Mouse (Mus musculus): ENCODE results near the gene Myl12a. TPM values are rescaled to one million over a fixed set of nuclear protein-coding genes. Genes with fewer than 3 reads are reported as not detected.
"Not testable (repeated sequence)": the region's sequence is repeated elsewhere in the genome, so short reads cannot be mapped to it uniquely, and the experiment has no call there.

Gene Myl12a
- polyA plus RNA-seq, 1 experiment, result 1,052 TPM

DNA sequence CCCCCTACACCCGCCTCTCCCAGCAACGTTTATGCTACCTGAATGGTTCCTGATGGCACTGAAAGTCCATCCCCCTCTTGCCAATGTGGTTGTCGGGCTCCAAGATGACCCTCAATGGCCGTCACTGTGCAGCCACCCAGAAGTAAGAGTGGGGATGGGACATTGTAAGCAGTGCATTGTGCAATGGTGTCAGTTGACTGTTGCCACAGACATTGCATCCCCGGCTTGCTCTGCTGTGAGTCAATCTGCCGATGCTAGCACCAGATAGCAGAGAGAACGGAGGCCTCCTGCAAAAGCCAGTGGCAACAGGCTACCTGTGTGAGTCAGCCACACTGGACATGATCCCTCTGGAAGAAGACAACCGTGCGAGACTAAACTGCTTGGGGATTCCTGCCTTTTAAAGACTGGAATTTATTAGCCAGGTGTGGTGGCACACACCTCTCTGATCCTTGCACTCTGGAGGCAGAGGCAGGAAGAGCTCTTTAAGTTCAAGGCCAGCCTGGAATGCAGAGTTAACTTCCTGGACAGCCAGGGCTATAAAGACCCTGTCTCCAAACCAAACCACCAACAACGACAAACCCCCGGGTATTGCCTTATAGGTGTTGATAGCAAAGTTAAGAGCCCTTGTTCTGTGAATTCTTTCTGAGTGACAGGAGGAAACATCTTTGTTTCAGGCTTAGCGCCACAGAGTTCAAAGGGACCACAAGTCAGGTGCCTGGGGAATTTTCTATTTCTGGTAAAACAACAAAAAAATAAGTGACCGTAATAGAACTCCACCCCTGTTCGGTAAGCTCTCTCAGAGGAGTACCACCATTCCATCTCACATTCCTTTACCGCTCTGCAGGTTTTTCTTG is 16.9 kb downstream of the Myl12a start:
- Histone ChIP-seq H3K4me1 (ENCODE audit: control insufficient read depth, insufficient read depth, low read length) (peaks cover 4% of the 10 kb centered on the region), H3K27ac (ENCODE audit: insufficient read depth, low read length) (no peak overlapping the region), H3K4me3 (ENCODE audit: insufficient read depth, low read length) (no peak overlapping the region)
- TF ChIP-seq CTCF (IDR thresholded peaks at IDR 0.05; ENCODE audit: borderline replicate concordance, insufficient read depth, low read length) (no peak), POLR2A (IDR thresholded peaks at IDR 0.05; ENCODE audit: low read depth, low read length) (no peak)

DNA sequence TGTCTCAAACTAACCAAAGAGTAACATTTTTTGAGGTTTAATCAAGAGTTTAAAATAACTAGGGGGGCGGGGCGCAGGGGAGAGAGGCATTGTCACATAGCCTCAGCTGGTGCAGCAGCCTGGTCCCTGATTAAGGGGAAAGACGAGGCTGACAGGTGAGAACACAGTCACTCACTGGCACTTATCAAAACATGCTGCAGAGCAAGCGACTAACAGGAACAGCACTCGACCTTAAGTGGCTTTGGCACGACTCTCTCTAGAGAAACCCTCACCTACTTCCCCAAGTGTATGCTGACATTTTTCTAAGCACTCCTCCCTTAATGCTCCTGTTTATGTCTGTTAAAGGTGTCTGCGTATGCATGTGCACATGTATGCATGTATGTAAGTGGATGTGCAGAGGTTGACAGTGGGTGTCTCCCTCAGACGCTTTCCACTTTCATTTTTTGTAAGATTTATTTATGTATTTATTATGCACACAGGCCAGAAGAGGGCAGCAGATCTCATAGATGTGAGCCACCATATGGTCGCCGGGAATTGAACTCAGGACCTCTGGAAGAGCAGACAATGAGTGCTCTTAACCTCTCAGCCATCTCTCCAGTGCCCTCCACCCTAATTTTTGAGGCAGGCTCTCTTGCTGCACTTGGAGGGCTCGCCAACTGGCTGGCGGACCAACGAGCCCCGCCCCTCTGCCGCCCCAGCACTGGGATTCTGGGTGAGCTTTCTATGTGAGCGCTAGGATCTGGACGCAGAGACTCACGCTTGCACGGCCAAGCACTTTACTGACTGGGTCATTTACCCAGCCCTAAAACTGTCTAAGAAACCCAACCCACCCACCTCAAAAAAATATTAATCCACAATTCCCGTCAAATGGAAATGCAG is 23.1 kb downstream of the Myl12a start:
- no peak overlapping the region for H3K27ac ChIP-seq (ENCODE audit: insufficient read depth, low read length)
- no peak overlapping the region for H3K4me3 ChIP-seq (ENCODE audit: insufficient read depth, low read length)
- TF ChIP-seq POLR2A (IDR thresholded peaks at IDR 0.05; ENCODE audit: low read depth, low read length) (no peak), CTCF (IDR thresholded peaks at IDR 0.05; ENCODE audit: borderline replicate concordance, insufficient read depth, low read length) (no peak)
- no peaks in the 10 kb centered on the region for H3K4me1 ChIP-seq (ENCODE audit: control insufficient read depth, insufficient read depth, low read length)

DNA sequence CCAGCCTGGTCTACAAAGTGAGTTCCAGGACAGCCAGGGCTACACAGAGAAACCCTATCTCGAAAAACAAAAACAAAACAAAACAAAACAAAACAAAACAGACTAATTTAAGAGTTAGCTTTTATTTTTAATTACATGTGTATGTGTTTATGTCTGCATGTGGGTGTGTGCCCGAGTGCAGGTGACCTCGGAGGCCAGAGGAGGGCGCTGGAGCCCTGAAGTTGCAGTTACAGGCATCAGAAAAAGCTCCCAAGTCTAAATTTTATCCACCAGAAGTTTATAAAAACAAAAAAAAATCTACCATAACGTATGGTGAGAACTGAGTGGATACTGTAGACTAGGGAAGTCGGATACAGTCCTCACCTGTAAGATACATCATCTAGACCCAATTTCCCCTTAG is 24.9 kb downstream of the Myl12a start:
- Histone ChIP-seq H3K27ac (ENCODE audit: insufficient read depth, low read length) (no peak overlapping the region), H3K4me1 (ENCODE audit: control insufficient read depth, insufficient read depth, low read length) (no peaks in the 10 kb centered on the region), H3K4me3 (ENCODE audit: insufficient read depth, low read length) (no peak overlapping the region)
- TF ChIP-seq POLR2A (IDR thresholded peaks at IDR 0.05; ENCODE audit: low read depth, low read length) (no peak), CTCF (IDR thresholded peaks at IDR 0.05; ENCODE audit: borderline replicate concordance, insufficient read depth, low read length) (peak; percentile 40; the same call in 1 of the 2 replicates)

DNA sequence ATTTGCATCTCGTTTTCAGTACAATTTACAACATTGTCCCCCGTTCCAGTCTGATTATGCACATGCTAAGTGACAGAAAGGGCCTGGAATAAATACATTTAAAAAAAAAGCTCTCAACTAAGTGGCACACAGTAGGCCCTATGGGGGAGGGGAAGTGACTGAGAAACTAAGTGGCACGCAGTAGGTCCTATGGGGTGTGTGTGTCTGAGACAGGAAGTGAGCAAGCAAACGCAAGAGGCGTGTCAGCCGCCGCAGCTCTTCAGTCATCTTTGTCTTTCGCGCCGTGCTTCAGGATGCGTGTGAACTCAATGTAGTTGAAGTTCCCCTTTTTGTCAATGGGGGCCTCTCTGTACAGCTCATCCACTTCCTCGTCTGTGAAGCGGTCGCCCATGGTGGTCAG is 28.6 kb downstream of the Myl12a start:
- not testable (repeated sequence) for H3K4me3 ChIP-seq (ENCODE audit: insufficient read depth, low read length); H3K4me1 ChIP-seq (ENCODE audit: control insufficient read depth, insufficient read depth, low read length); H3K27ac ChIP-seq (ENCODE audit: insufficient read depth, low read length)

DNA sequence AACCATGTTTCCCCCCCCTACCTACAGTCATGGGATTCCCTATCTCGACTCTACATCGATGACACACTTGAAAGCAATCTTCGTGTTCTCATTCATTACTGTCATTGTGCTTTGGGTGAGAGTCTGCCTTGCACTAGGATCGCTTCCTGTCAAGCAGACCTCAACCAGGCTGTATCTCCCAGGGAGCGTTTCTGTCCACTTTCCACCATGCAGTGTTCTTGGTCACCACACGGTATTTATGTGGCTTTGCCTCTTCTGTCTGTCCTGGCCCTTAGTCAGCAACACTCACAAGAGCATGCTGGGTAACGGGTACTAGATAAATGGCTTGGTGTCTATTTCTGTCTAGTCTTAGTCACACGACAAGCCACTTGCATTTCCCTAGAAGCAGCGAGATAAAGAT is 29.3 kb downstream of the Myl12a start:
- TF ChIP-seq CTCF (IDR thresholded peaks at IDR 0.05; ENCODE audit: borderline replicate concordance, insufficient read depth, low read length) (no peak), POLR2A (IDR thresholded peaks at IDR 0.05; ENCODE audit: low read depth, low read length) (no peak)
- Histone ChIP-seq H3K27ac (ENCODE audit: insufficient read depth, low read length) (no peak overlapping the region), H3K4me1 (ENCODE audit: control insufficient read depth, insufficient read depth, low read length) (peaks cover 1% of the 10 kb centered on the region; the same call in 1 of the 2 replicates), H3K4me3 (ENCODE audit: insufficient read depth, low read length) (no peak overlapping the region)

DNA sequence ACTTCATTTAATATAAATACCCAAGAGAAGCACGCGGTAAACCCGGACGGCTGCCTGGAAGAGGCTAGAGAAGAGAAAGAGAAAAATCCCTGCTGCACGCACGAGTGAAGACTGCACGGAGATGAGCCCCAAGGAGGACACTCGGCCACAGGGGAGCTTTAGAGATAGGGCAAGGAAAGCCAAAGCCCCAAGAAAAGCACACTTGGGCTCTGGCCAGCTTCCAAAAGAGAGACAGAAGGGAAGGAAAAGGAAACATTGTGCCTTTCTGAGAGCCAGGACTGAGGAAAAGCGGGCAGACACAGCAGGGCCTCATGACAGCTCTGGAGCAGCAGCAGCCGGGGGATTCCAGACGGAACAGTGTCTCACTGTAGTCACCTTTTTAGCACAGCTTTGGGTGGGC is 31.5 kb downstream of the Myl12a start:
- H3K4me3 ChIP-seq (ENCODE audit: insufficient read depth, low read length), result no peak overlapping the region
- no peak for TF ChIP-seq POLR2A (IDR thresholded peaks at IDR 0.05; ENCODE audit: low read depth, low read length)
- TF ChIP-seq CTCF (IDR thresholded peaks at IDR 0.05; ENCODE audit: borderline replicate concordance, insufficient read depth, low read length), result no peak
- no peak overlapping the region for H3K27ac ChIP-seq (ENCODE audit: insufficient read depth, low read length)
- peaks cover 8% of the 10 kb centered on the region for H3K4me1 ChIP-seq (ENCODE audit: control insufficient read depth, insufficient read depth, low read length)

DNA sequence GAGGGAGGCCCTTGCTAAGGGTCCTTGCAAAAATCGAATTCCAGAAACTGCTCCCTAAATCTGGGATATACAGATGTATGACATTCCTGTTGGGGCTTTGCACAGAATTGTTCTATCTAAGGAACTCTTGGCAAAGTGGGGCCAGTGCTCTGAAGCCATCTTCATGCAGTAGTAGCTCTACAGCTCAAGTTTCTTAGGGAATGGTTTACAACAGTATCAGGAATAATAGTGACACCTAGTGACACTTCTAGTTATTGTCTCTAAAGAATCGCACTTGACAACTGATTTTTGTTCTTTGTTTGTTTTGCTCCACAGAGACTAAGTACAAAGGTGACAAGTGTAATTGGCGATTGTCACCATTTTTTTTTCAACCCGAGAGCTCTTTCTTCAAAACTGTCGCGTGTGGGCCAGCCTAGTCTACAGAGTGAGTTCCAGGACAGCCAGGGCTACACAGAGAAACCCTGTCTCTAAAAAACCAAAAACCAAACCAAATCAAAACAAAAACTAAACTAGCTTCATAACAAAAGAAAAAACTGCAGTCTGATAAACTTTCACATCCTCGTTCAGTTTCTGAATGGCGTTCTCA is 34.0 kb downstream of the Myl12a start:
- TF ChIP-seq POLR2A (IDR thresholded peaks at IDR 0.05; ENCODE audit: low read depth, low read length) (no peak), CTCF (IDR thresholded peaks at IDR 0.05; ENCODE audit: borderline replicate concordance, insufficient read depth, low read length) (no peak)
- peaks cover 8% of the 10 kb centered on the region for H3K4me1 ChIP-seq (ENCODE audit: control insufficient read depth, insufficient read depth, low read length)
- H3K27ac ChIP-seq (ENCODE audit: insufficient read depth, low read length), result no peak overlapping the region
- no peak overlapping the region for H3K4me3 ChIP-seq (ENCODE audit: insufficient read depth, low read length)

DNA sequence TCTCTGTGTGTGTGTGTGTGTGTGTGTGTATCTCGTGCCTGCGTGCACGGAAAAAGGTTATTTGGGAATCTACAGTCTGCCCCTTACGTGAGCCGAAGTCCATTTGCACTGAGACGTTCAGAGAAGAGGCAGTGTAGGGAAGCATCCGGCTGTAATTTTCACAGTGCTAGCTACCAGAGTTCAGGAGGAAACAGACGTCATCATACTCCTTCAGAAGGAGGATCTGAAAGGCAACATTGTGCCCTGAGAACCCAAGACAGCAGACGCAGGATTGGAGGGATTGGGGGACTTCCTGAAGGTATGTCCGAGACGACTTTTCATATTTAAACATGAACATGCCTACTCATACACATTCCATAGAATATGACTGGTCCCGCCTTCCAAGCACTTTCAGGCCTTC is 35.0 kb downstream of the Myl12a start:
- no peak overlapping the region for H3K4me3 ChIP-seq (ENCODE audit: insufficient read depth, low read length)
- H3K4me1 ChIP-seq (ENCODE audit: control insufficient read depth, insufficient read depth, low read length), result peaks cover 8% of the 10 kb centered on the region
- TF ChIP-seq POLR2A (IDR thresholded peaks at IDR 0.05; ENCODE audit: low read depth, low read length), result no peak
- no peak for TF ChIP-seq CTCF (IDR thresholded peaks at IDR 0.05; ENCODE audit: borderline replicate concordance, insufficient read depth, low read length)
- no peak overlapping the region for H3K27ac ChIP-seq (ENCODE audit: insufficient read depth, low read length)

DNA sequence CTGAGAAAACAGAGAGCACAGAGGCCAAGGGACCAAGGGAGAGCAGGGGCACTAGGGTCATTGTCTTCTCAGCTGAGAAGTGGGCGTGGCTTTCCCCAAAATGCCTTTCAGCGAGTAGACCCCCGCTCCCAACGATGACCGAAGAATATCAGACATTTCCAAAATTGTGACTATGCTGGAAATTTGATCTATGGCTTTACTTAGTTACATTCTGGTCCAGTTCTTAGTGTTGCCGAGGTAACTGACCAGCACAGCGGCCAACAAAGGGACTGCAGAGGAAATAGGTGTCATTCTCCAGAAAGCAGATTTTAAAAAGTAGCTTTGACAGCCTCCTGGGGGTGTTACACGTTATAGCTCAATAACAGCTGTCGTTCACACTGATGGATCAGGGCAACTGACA is 35.5 kb downstream of the Myl12a start:
- no peak overlapping the region for H3K27ac ChIP-seq (ENCODE audit: insufficient read depth, low read length)
- no peak for TF ChIP-seq POLR2A (IDR thresholded peaks at IDR 0.05; ENCODE audit: low read depth, low read length)
- no peak for TF ChIP-seq CTCF (IDR thresholded peaks at IDR 0.05; ENCODE audit: borderline replicate concordance, insufficient read depth, low read length)
- H3K4me3 ChIP-seq (ENCODE audit: insufficient read depth, low read length), result no peak overlapping the region
- H3K4me1 ChIP-seq (ENCODE audit: control insufficient read depth, insufficient read depth, low read length), result peaks cover 8% of the 10 kb centered on the region

Data from embryonic fibroblast, embryonic 13.5 days (primary cell).